Mouse (Mus musculus) heart, adult 11 months (tissue): ENCODE measurements around the gene Col20a1.

Experiments
- DNase-seq: peaks from one replicate; pipeline ENCODE4 v3.0.0; 2022

Gene Col20a1

DNA sequence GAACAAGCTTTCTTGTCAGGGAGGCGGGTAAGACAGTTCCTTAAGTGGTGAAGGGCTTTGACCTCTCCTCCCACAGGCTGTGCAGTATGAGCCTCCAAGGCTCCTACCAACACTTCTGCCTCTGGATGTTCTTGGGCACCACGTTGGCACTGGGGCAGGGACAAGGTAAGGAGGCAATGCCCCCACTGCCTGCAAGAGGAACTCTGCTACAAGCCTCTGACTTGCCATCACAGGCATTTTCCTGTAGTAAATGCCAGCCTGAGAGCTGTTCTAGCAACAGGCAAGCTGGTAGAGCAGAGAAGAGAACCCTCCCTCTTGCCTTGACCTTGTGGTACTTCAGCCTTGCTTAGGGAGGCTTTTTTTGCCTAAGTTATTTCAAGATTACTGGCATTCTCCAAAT is at the start of gene Col20a1:
Gene Col20a1 (plus strand): TSS at position 87 of the 400 bp plus-strand sequence.
- DNase-seq: no peak

DNA sequence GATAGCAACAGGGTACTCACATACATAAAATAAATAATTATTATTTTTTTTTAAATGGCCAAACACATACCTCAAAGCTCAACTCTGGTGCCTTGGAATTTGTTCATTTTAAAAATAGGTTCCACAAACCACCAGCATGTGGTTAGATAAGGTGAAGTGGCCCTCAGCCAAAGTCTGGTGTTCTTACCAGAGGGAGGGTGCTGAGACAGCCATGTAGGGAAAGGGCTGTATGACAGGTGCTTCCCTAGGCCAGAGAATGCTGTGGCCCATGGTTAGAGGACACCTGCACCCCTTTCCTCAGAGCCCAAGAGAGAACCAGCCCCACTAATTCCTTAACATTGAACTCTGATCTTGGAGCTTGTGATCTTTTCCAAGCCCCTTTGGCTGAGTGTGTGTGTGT is 46.1 kb upstream of the Col20a1 start:
- DNase-seq: no peak

DNA sequence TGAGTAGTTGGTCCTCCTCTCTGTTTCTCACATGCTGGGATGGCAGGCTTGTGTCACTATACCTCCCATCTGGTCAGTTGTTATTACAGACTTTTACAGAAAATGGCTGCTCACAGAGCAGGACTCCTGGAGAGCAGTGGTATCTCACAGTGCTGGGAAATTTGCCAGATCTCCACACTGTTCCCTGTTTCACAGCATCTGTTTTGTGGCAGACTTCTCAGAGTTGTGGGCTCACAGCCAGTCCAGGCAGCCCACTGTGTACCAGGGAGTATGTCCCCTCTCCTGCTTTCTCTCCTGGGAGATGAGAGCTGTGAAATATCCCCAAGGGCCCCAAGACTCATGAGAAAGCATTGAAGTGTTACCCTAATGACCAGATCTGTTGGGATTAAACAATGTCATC is 44.5 kb upstream of the Col20a1 start:
- no peak for DNase-seq

GRCm38 (mm10) chr2:180949947-180950346 is 36.4 kb upstream of the Col20a1 start:
- no peak for DNase-seq

DNA sequence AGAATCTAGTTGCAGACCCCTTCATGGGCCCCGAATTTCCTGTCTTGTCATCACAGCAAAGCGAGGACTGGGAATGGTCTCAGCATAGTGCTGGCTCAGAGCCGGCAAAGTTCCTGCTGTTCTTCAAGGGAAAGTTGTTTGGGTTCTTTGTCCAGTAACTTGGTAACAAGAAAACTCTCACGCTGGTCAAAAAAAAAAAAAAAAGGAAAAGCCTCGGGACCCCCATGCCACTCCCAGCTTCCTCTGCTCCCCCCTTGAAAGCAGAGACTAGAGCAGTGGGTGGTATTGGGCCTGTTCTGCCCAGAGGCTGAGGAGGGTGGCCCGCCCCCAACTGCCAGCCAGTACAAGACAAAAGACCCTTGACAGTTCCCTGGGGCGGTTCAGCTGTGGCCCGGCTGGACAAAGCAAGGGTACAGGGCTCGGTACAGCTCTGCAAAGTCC is 33.6 kb upstream of the Col20a1 start:
- no peak for DNase-seq

GRCm38 (mm10) chr2:180953638-180954037 is 32.7 kb upstream of the Col20a1 start:
- DNase-seq: no peak

- peak; percentile 93 for DNase-seq
Observed at GRCm38 (mm10) chr2:180954061-180955047, 32.0 kb upstream of the Col20a1 start, which contains the start of gene Nkain4. Gene Nkain4 (minus strand): TSS chr2:180954699.

DNA sequence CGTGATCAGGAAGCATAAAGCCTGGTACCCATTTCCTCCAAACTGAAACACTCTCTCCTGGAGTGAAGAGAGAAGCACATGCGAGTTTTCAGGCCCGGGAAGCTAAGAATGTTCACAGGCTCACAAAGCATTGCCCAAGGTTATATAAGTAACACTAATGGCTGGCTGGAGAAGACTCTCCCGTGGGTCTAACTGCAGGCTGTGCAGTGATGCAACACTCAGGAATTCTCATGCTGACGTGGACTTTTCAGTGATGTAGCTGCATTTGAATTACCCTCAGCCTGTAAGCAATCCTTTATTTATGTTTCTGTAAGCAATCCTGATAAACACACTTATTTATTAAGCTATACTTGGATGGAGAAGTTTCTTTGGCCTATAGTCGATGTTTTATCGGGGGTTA is 26.7 kb upstream of the Col20a1 start:
- no peak for DNase-seq

- no peak for DNase-seq
Observed at GRCm38 (mm10) chr2:180960187-180960586, 26.1 kb upstream of the Col20a1 start.

DNA sequence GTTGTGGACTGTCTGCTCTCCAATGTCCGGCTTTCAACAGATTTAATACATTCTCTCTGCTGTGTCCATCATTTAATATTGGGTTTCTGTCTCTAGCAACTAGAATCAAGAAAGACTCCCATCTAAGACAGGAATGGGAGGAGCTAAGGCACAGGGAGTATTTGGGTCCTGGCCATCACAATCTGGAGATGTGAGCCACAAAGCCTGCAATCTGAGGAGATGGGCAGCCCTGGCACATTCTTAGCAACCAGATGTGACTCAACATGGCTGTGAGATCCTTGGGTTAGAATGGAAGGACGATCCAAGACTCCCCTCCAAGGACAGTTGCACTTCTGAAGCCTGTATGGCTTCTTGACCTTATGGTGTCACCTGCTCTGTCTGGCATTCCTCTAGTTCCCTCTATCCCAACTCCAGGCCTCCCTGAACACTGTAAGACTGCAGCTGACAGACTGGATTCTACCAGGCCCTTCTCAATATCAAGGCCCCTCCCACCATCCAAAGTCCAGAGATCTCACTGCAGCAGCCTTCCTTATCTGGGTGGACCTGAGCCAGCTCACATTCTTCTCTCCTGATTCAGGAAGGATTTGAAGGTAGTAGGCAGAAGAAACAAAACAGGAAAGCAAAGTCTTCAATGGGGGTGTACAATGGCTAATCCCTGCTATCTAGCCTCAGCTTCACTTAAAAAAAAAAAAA is 23.6 kb upstream of the Col20a1 start:
- no peak for DNase-seq

DNA sequence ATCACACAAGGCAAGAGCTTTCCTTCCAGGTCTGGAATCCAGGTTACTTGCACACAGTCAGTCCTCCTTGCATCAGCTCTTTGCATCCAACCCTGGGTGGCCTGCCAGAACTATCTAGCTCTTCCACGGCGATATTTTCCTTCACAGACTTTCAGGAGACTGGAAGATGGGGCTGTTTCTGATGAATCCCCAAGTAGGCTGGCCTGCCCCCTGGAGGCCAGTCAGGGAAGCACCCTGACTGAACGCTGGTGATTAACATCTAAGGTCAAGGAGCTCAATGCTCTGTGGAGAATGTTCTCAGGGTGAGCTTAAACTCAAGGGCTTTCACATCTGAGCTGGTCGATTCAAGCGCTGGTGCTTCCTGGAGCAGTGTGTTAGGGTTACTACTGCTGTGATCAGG is 22.4 kb upstream of the Col20a1 start:
- peak; percentile 93 for DNase-seq

DNA sequence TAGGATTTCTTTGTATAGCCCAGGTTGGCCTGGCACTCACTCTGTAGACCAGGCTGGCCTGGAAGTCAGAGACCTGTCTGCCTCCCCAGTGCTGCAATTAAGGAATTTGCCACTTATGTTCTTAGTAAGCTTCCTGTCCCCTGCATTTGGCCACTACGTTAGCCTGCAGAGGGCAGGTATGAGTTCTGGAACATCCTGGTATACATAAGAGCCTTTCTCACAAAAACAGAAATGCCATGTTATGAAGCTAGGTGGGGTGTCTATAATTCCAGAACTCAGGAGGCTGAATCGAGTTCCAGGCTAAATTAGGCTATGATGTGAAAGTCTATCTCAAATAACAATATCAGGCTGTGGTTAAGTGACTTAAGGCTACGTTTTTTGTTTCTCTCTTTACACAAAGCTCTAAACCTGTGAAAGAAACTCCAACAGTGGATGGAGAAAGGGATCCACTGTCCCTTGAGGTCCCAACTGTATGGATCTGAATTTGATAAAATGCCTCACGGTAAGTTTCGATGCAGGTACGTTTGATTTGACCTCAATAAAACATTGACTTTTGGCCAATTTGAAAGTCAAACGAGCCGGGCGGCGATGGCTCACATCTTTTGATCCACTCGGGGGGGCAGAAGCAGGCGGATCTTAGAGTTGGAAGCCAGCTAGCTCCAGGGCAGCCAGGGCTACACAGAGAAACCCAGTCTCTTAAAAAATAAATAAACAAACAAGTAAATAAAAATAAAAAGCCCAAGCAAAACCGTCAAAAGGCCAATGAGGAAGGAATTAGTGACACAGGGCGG is 20.0 kb upstream of the Col20a1 start:
- DNase-seq: no peak

GRCm38 (mm10) chr2:180967010-180967763 is 19.1 kb upstream of the Col20a1 start, which contains the start of gene Arfgap1:
Gene Arfgap1 (plus strand): TSS chr2:180967225.
- peak; percentile 99 for DNase-seq

GRCm38 (mm10) chr2:180981133-180981532 is 5.2 kb upstream of the Col20a1 start:
- no peak for DNase-seq

DNA sequence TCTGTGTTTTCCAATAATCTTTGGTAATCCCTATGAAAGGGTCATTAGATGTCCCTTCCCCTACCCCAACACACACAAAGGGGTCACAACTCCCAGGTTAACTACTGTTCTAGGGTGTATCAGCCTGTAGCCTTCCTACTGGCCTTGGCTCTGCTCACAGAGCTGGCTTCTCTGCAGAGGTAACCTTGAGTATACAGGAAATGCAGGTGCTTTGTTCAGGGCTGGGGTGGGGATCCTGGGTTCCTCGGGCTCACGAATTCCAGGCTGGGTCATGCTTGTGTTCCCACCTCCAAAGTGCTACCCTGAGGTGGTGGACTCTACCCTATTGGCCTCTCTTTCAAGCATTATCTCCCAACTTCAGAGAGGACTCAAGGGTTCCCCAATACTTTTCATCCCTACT is 700 bp upstream of the Col20a1 start:
- DNase-seq: no peak

DNA sequence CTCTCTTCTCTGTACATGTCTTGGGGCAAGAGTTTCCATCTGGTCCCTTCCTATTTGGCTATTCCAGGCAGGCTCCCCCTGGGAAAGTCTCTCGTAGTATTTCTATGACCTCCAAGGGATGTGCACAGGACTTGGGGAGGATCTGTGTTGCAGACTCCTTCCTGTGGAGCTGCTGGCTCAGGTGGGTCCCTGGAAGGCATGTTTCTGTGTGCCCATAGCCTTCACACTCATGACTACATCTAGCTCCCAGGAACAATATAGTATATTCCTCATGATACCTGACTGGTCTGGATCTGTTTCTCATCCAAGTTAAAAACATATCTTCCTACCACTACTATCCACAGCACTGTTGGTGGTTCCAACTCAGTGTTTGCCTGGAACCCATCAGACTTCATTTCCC is 666 bp downstream of the Col20a1 start:
- DNase-seq: no peak

DNA sequence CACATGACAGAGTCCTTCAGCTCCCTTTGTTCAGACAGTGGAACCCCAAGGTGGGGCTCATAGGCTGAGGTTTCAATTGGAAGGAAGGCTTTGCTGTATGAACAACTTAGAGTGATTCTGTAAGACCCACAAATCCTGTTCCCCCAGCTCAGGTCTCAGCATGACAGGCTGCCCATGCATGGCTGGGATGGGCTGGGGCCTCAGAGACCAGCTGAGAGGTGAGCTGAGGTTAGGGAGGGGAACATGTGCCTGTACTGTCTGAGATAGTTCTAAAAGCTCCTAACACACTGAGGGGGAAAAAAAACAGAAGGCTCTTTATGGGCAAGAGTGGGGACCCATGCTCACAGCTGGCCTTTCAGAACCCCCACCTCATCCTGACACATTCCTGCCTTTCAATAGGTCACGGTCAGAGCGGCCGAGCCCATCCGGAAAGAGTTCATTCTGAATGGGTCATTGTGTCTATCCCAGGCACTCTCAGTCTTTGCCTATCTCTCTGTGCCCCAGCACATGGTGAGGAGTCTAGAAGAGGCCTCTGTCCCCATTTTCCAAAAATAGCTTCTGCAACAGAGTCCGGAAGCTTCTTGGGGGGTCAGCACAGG is 1.2 kb downstream of the Col20a1 start:
- DNase-seq: no peak

DNA sequence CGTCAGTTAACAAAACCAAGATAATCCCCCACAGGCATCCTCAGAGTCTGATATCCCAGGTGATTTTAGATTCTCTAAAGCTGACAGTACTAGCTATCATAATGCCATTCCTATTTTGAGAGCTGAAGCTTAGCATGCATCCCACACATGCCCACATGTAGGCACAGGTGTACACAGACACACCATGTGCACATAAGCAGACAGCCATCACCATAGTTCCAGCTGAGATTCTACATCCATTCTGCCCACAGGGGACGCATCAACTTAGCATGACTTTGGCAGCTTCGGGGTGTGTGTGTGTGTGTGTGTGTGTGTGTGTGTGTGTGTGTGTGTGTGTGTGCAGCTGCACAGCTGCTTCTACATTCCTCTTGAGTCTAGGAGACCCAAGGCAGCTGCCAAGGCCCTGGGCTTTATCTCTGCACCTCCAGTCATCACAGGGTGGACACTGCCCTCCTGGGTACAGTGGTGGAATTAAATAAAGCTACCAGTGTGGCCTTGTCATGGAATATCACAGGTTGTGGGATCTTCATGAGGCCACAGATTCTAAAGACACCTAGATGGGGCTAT is 2.1 kb downstream of the Col20a1 start:
- DNase-seq: no peak

DNA sequence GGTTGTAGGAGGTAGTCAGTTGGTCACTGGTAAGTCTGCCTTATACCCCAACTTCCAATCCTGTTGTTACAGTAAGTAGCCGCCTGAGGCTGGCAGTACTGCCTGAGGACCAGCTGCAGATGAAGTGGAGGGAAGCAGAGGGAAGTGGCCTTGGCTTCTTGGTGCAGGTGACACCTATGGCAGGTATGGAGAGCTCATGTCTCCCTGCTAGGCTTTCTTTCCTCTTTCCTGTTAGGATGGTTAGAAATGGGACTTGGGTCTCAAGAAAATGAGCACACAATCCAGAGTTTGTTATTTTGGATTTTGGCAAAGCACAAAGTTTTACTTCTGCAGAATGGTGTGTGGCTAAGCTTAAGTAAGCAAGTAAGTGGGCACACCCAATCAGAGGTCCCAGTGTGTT is 2.6 kb downstream of the Col20a1 start:
- DNase-seq: no peak

- no peak for DNase-seq
Observed at GRCm38 (mm10) chr2:180990347-180990746, 4.0 kb downstream of the Col20a1 start.

- DNase-seq: no peak
Observed at GRCm38 (mm10) chr2:180994360-180994759, 8.0 kb downstream of the Col20a1 start.
